ENCODE assay signal across 21 mouse cellular contexts in the genomic region with DNA sequence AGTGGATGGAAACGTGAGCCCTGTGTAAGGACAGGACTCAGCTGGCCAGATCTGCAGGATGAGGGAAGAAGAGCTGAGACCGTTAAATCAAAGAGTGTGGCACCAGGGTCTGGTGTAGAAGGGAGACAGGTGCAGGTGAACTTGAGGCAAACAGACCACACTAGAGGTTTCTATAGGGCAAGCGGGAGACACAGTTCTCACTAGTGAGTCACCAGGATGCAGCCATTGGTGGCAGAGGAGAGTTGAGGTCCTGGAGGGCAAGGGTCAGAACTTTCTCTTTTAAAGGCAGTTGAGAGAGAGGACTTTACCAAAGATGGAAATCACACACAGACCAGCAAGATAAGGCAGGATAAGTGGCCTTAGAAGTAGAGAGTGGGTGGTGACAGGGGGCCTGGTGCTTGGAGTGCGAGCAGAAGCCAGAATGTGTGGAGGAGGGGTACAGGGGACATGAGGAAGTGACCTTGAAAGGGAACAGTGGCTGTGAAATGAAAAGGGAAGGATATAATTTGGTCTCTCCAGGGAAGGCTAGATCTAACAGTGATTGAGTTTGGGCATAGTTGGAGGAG. TPM values are rescaled to one million over a fixed set of nuclear protein-coding genes. Genes with fewer than 3 reads are reported as not detected.
DNase-seq lines count a peak whose midpoint lies in the region; ATAC-seq and TF ChIP-seq lines count a peak whose summit lies in the region.
"Had no signal": no experiment of that assay in that cellular context is flagged by ENCODE, and none has a peak within 500 bp of the region (broad histone marks: within the 10 kb centered on the region; RNA-seq: fewer than 3 reads in every experiment).

No protein-coding gene starts in this region.

- H3K36me3 ChIP-seq in heart, embryonic 11.5 days (ENCODE audit: control insufficient read depth, insufficient read depth, low read length): peaks cover 14% of the 10 kb centered on the region; the same call in 1 of the 2 replicates
- peaks cover 38% of the 10 kb centered on the region for H3K36me3 ChIP-seq in heart, postnatal 0 days (replicated peaks; ENCODE audit: control insufficient read depth, insufficient read depth, low read length)
- no peaks in the 10 kb centered on the region for H3K36me3 ChIP-seq in forebrain, postnatal 0 days (ENCODE audit: insufficient read depth)
- H3K36me3 ChIP-seq: embryonic facial prominence, embryonic 15.5 days; hindbrain, embryonic 15.5 days; limb, embryonic 13.5 days; liver, embryonic 12.5 days; midbrain, embryonic 10.5 days had no signal

- no peaks in the 10 kb centered on the region for H3K9me3 ChIP-seq in heart, embryonic 11.5 days (replicated peaks; ENCODE audit: control insufficient read depth, low read length)
- no peaks in the 10 kb centered on the region for H3K9me3 ChIP-seq in heart, postnatal 0 days (replicated peaks; ENCODE audit: control insufficient read depth, low read length)
- H3K9me3 ChIP-seq in forebrain, postnatal 0 days (ENCODE audit: low read length): no peaks in the 10 kb centered on the region
- H3K9me3 ChIP-seq: embryonic facial prominence, embryonic 15.5 days; hindbrain, embryonic 15.5 days; limb, embryonic 13.5 days; liver, embryonic 12.5 days; midbrain, embryonic 10.5 days had no signal

- H3K27me3 ChIP-seq in heart, embryonic 11.5 days (ENCODE audit: control insufficient read depth, insufficient read depth, low read length): no peaks in the 10 kb centered on the region
- no peaks in the 10 kb centered on the region for H3K27me3 ChIP-seq in heart, postnatal 0 days (ENCODE audit: control insufficient read depth, insufficient read depth, low read length)
- H3K27me3 ChIP-seq in forebrain, postnatal 0 days (ENCODE audit: insufficient read depth, low read length): no peaks in the 10 kb centered on the region
- H3K27me3 ChIP-seq: embryonic facial prominence, embryonic 15.5 days; hindbrain, embryonic 15.5 days; limb, embryonic 13.5 days; liver, embryonic 12.5 days had no signal

- DNase-seq in heart, postnatal 25 days (ENCODE audit: low spot score): no peak
- DNase-seq in heart, postnatal 0 days (ENCODE audit: low spot score): no peak
- DNase-seq in heart, adult 9 months (ENCODE audit: low spot score in 2 of 2): no peak
- peak; percentile 32 for DNase-seq in lung, postnatal 25 days (ENCODE audit: low spot score)
- no peak for DNase-seq in lung, postnatal 14 days
- DNase-seq in yolk sac, embryonic 10.5 days (ENCODE audit: low spot score): peak; percentile 48
- no peak for DNase-seq in forebrain, postnatal 0 days
- DNase-seq: adrenal gland, postnatal 25 days; cerebellum, adult 8-10 months; cerebellum, postnatal 36 days; gastrocnemius, postnatal 14 days; kidney, postnatal 25 days; lung, adult 2 months had no signal

- peak overlapping the region; percentile 92 for H3K27ac ChIP-seq in heart, embryonic 11.5 days (ENCODE audit: low read depth, low read length)
- H3K27ac ChIP-seq in heart, postnatal 0 days (ENCODE audit: low read depth): peak overlapping the region; percentile 84
- H3K27ac ChIP-seq in forebrain, postnatal 0 days (ENCODE audit: low read depth, low read length): no peak overlapping the region
- H3K27ac ChIP-seq: embryonic facial prominence, embryonic 15.5 days; hindbrain, embryonic 15.5 days; limb, embryonic 13.5 days; liver, embryonic 12.5 days; midbrain, embryonic 10.5 days had no signal

- intact Hi-C loops in heart, postnatal 25 days (cut with DNase I): no loop called here

- H3K4me1 ChIP-seq in heart, embryonic 11.5 days (ENCODE audit: control insufficient read depth, insufficient read depth, low read length): peaks cover 70% of the 10 kb centered on the region
- peaks cover 66% of the 10 kb centered on the region for H3K4me1 ChIP-seq in heart, postnatal 0 days (ENCODE audit: control insufficient read depth, insufficient read depth)
- no peaks in the 10 kb centered on the region for H3K4me1 ChIP-seq in forebrain, postnatal 0 days (ENCODE audit: insufficient read depth)
- H3K4me1 ChIP-seq: embryonic facial prominence, embryonic 15.5 days; hindbrain, embryonic 15.5 days; limb, embryonic 13.5 days had no signal

- TF ChIP-seq EP300 in heart, postnatal 0 days (IDR thresholded peaks at IDR 0.05; ENCODE audit: low read depth): peak; percentile 80; the same call in 1 of the 2 replicates

- no peak for TF ChIP-seq CTCF in heart, postnatal 0 days (IDR thresholded peaks at IDR 0.05; ENCODE audit: low read depth)
- no peak for TF ChIP-seq CTCF in forebrain, postnatal 0 days (IDR thresholded peaks at IDR 0.05; ENCODE audit: low read depth)

- H3K9ac ChIP-seq in heart, embryonic 11.5 days (ENCODE audit: low read depth, low read length): peak overlapping the region; percentile 58
- H3K9ac ChIP-seq in heart, postnatal 0 days (replicated peaks; ENCODE audit: low read depth, low read length): no peak overlapping the region
- H3K9ac ChIP-seq in forebrain, postnatal 0 days: no peak overlapping the region
- H3K9ac ChIP-seq: embryonic facial prominence, embryonic 15.5 days; hindbrain, embryonic 15.5 days; limb, embryonic 13.5 days; liver, embryonic 12.5 days had no signal

- H3K4me2 ChIP-seq in heart, embryonic 11.5 days: no peak overlapping the region
- H3K4me2 ChIP-seq in heart, postnatal 0 days (ENCODE audit: low read depth, low read length): no peak overlapping the region
- no peak overlapping the region for H3K4me2 ChIP-seq in forebrain, postnatal 0 days (ENCODE audit: low read depth)
- H3K4me2 ChIP-seq: embryonic facial prominence, embryonic 15.5 days; hindbrain, embryonic 15.5 days; limb, embryonic 13.5 days; liver, embryonic 12.5 days had no signal

- H3K4me3 ChIP-seq in heart, embryonic 11.5 days (ENCODE audit: low read depth, low read length): no peak overlapping the region
- no peak overlapping the region for H3K4me3 ChIP-seq in heart, postnatal 0 days (ENCODE audit: low read depth, low read length)
- H3K4me3 ChIP-seq in forebrain, postnatal 0 days (ENCODE audit: low read depth, low read length): no peak overlapping the region
- H3K4me3 ChIP-seq: embryonic facial prominence, embryonic 15.5 days; hindbrain, embryonic 15.5 days; limb, embryonic 13.5 days; liver, embryonic 12.5 days; midbrain, embryonic 10.5 days had no signal

- WGBS in heart, embryonic 11.5 days (ENCODE audit: insufficient replicate concordance): 28% methylated on average over 4 of the region's 4 CpGs
- WGBS in heart, postnatal 0 days: 26% methylated on average over 4 of the region's 4 CpGs
- WGBS in forebrain, postnatal 0 days: 85% methylated on average over 4 of the region's 4 CpGs

- ATAC-seq in heart, embryonic 11.5 days (replicated peaks; ENCODE audit: insufficient number of reproducible peaks, low FRiP score, low TSS enrichment): peak; percentile 71
- ATAC-seq in heart, postnatal 0 days (ENCODE audit: insufficient read depth, low read depth): peak; percentile 22
- no peak for ATAC-seq in forebrain, postnatal 0 days
- ATAC-seq: CD4-positive, CD25-positive, alpha-beta regulatory T cell, adult 4 months; forebrain, embryonic 14.5 days; liver, embryonic 12.5 days had no signal

RNA-seq across cellular contexts. Expression of gene Mical2, which starts 32.8 kb away (rescaled TPM):
- 117 and 132 TPM in 2 replicates for polyA plus RNA-seq in heart, embryonic 11.5 days (2014; fragmentation: Nextera tagmentation; extraction: Ambion mirVana)
- 100 to 1,000 TPM in 1 of 2 experiments, 10 to 100 TPM in 1; 93.4 to 103 TPM for total RNA-seq in heart, postnatal 25 days (2021)
- total RNA-seq in heart, postnatal 0 days (2014; rRNA removed; ENCODE audit: low replicate concordance): 136 and 169 TPM in 2 replicates
- 59.9 and 78.1 TPM in 2 replicates for polyA plus RNA-seq in heart, postnatal 0 days (2015; fragmentation: Nextera tagmentation; extraction: Ambion mirVana)
- 28.6 and 29.0 TPM in 2 replicates for total RNA-seq in forebrain, postnatal 0 days (2014; rRNA removed)
- polyA plus RNA-seq in forebrain, postnatal 0 days (2015; fragmentation: Nextera tagmentation; extraction: Ambion mirVana): 16.3 and 18.3 TPM in 2 replicates

Comparison
In these comparisons a context has a peak if more than half of its experiments do, and no peak if none do; other contexts are left out.
1. DNase-seq: peak in lung, postnatal 25 days (single experiment) and yolk sac, embryonic 10.5 days (single experiment); none in heart, postnatal 25 days (single experiment), heart, postnatal 0 days (single experiment), heart, adult 9 months (0 of 2), lung, postnatal 14 days (single experiment) and forebrain, postnatal 0 days (single experiment).